Mouse (Mus musculus) megakaryocyte, embryonic 14.5 days (primary cell): ENCODE measurements around the gene Olfr116. TPM values are rescaled to one million over a fixed set of nuclear protein-coding genes. Genes with fewer than 3 reads are reported as not detected.

Experiments
- H3K27me3 ChIP-seq: replicated peaks from 2 replicates; pipeline ENCODE3; 2012; ENCODE audit warnings: inconsistent platforms
- H3K36me3 ChIP-seq: replicated peaks from 2 replicates; pipeline ENCODE3; 2012; ENCODE audit warnings: low read length, inconsistent platforms, mixed read lengths
- H3K4me1 ChIP-seq: 2 replicates; pipeline ENCODE4 v1.6.1; 2012; ENCODE audit warnings: inconsistent platforms
- H3K4me3 ChIP-seq: replicated peaks from 2 replicates; pipeline ENCODE3; 2012; ENCODE audit warnings: moderate library complexity, mild to moderate bottlenecking, inconsistent platforms
- H3K9me3 ChIP-seq: 2 replicates; pipeline ENCODE4 v1.6.1; 2012; ENCODE audit warnings: inconsistent platforms
- FLI1 ChIP-seq: IDR thresholded peaks from 2 replicates; pipeline ENCODE4 v1.6.1; 2012; ENCODE audit warnings: low read length, inconsistent platforms, mixed read lengths
- GATA1 ChIP-seq: IDR thresholded peaks from 3 replicates; pipeline ENCODE4 v1.6.1; 2012; ENCODE audit warnings: mixed read lengths, low read length, inconsistent platforms, borderline replicate concordance
- polyA plus RNA-seq: library from polyadenylated mRNA; stranded (reverse); fragments of >175 nt; gene quantifications from 2 replicates; pipeline ENCODE4 v1.2.3, GENCODE M21; 2012; ENCODE audit warnings: low replicate concordance; ENCODE audit not compliant: insufficient read depth

Olfr116 gene
- polyA plus RNA-seq, result not detected in 2 replicates

DNA sequence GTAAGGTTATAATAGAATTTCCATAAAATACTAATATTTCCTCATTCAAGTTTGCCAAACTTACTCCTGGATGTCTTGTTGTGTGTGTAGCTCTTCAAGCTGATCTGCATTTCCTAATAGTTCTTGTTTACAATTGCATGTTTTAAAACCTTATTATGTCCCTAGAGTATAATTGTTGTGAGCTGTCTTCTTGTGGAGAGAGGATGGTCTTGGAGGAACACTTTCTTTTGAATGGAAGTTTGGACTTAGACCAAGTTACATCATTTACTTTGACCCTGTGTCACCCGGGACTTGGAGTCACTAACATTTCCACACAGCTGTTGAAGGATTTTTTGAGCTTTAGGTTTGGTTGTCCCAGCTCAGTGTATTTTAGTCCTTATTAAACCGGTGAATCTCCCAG lies at the start of gene Olfr116, which contains the start of gene Olfr115:
Olfr116 (minus strand) TSS at position 191 of the 400 bp plus-strand sequence.
Olfr115 (minus strand) TSS at position 101 of the 400 bp plus-strand sequence.
- H3K4me1 ChIP-seq, result no peaks in the 10 kb centered on the region
- TF ChIP-seq GATA1 (no peak), FLI1 (no peak)

GRCm38 (mm10) chr17:37666688-37667087 lies 39.7 kb upstream of the Olfr116 start, which contains the start of gene Olfr118:
Gene Olfr118, plus strand, starts transcription at chr17:37666988.
- no peaks in the 10 kb centered on the region for H3K9me3 ChIP-seq
- TF ChIP-seq GATA1 (no peak), FLI1 (no peak)
- H3K27me3 ChIP-seq, result no peaks in the 10 kb centered on the region
- no peaks in the 10 kb centered on the region for H3K4me1 ChIP-seq
- H3K4me3 ChIP-seq, result no peak within 1 kb of the TSS
- H3K36me3 ChIP-seq, result no peaks in the 10 kb centered on the region

More for the DNA sequence above, at the start of gene Olfr116, which contains the start of gene Olfr115:
- Histone ChIP-seq H3K27me3 (no peaks in the 10 kb centered on the region), H3K4me3 (no peak within 1 kb of the TSS), H3K36me3 (no peaks in the 10 kb centered on the region), H3K9me3 (peaks cover 6% of the 10 kb centered on the region)

DNA sequence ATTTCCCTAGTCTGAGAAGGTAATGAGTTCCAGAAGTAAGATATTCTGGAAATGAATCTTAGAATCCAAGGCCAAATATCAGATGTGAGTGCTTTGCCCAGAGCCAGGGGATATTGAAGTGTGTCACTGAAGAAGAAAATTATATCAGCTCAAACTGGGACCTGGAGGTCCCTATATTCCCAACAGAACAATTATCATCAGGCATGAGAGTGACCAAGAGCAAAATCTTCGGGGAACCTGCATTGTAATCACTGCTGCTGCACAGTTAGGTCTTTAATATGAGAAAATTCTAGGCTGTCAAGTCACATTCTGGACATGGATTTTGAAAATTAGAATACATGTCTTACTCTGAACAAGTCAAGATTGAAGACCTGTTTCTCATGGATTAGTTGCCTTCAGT lies 36.7 kb upstream of the Olfr116 start, which contains the start of gene Olfr117:
Olfr117 (minus strand) TSS at position 101 of the 400 bp plus-strand sequence.
- no peaks in the 10 kb centered on the region for H3K36me3 ChIP-seq
- no peaks in the 10 kb centered on the region for H3K9me3 ChIP-seq
- no peak within 1 kb of the TSS for H3K4me3 ChIP-seq
- H3K27me3 ChIP-seq, result no peaks in the 10 kb centered on the region
- no peaks in the 10 kb centered on the region for H3K4me1 ChIP-seq
- TF ChIP-seq FLI1 (no peak), GATA1 (no peak)

DNA sequence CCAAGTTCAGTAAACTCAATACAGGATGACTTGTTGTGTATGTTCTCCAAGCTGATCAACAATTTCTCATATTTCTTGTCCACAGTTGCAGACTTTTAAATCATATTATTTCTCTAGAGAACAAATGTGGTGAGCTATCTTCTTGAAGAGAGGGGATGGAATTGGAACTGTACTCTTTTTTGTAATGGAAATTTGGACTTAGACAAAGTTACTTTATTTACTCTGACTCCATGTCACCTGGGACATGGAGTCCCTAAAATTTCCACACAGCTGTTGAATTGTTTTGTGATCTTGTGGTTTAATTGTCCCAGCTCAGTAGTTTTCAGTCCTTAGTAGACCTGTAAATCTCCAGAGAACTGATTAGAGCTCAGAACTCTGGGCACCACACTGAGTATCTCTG lies 34.4 kb downstream of the Olfr116 start, which contains the start of gene Olfr114:
Olfr114 (minus strand) TSS at position 101 of the 400 bp plus-strand sequence.
- TF ChIP-seq FLI1 (no peak), GATA1 (no peak)
- H3K36me3 ChIP-seq, result no peaks in the 10 kb centered on the region
- no peak within 1 kb of the TSS for H3K4me3 ChIP-seq
- H3K4me1 ChIP-seq, result no peaks in the 10 kb centered on the region
- no peaks in the 10 kb centered on the region for H3K27me3 ChIP-seq
- H3K9me3 ChIP-seq, result 0 out of 2 replicates have a peak, but pooled peaks cover 4% of the 10 kb centered on the region

DNA sequence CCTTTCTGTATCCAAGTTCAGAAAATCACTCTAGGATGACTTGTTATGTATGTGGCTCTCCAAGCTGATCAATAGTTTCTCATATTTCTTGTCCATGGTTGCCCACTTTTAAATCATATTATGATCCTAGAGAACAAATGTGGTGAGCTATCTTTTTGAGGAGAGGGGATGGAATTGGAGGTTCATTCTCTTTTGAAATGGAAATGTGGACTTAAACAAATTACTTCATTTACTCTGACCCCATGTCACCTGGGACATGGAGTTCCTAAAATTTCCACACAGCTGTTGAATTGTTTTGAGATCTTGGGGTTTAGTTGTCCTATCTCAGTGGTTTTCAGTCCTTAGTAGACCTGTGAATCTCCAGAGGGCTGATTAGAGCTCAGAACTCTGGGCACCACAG lies 49.4 kb downstream of the Olfr116 start, which contains the start of gene Olfr113:
Olfr113 (minus strand) TSS at position 101 of the 400 bp plus-strand sequence.
- H3K4me3 ChIP-seq, result no peak within 1 kb of the TSS
- H3K9me3 ChIP-seq, result no peaks in the 10 kb centered on the region; the same call in 1 of the 2 replicates
- TF ChIP-seq FLI1 (no peak), GATA1 (no peak)
- H3K4me1 ChIP-seq, result no peaks in the 10 kb centered on the region
- H3K36me3 ChIP-seq, result no peaks in the 10 kb centered on the region
- no peaks in the 10 kb centered on the region for H3K27me3 ChIP-seq

Other genes with a start within 250 kb of the Olfr116 start
- not detected in 2 replicates for gene Olfr105-ps, start 248.2 kb downstream of the Olfr116 start, polyA plus RNA-seq
- gene Olfr106-ps, start 236.8 kb downstream of the Olfr116 start, polyA plus RNA-seq, result not detected in 2 replicates
- gene Olfr107, start 228.0 kb downstream of the Olfr116 start, polyA plus RNA-seq, result not detected in 2 replicates
- gene Olfr108, start 181.7 kb downstream of the Olfr116 start, polyA plus RNA-seq, result not detected in 2 replicates
- not detected in 2 replicates for gene Olfr109, start 168.3 kb downstream of the Olfr116 start, polyA plus RNA-seq
- gene H2-M2, start 143.6 kb downstream of the Olfr116 start, polyA plus RNA-seq, result 0.08 TPM in 1 of 2 replicates, not detected in the other
- gene Olfr110, start 134.7 kb downstream of the Olfr116 start, polyA plus RNA-seq, result not detected in 2 replicates
- gene Olfr111, start 119.2 kb downstream of the Olfr116 start, polyA plus RNA-seq, result not detected in 2 replicates
- gene Olfr112, start 57.7 kb downstream of the Olfr116 start, polyA plus RNA-seq, result not detected in 2 replicates
- gene Olfr113, start 49.5 kb downstream of the Olfr116 start, polyA plus RNA-seq, result not detected in 2 replicates
- gene Olfr114, start 34.5 kb downstream of the Olfr116 start, polyA plus RNA-seq, result not detected in 2 replicates
- gene Olfr115, start 90 bp downstream of the Olfr116 start, polyA plus RNA-seq, result not detected in 2 replicates
- not detected in 2 replicates for gene Olfr117, start 36.6 kb upstream of the Olfr116 start, polyA plus RNA-seq
- gene Olfr118, start 39.8 kb upstream of the Olfr116 start, polyA plus RNA-seq, result not detected in 2 replicates
- gene Olfr119, start 69.4 kb upstream of the Olfr116 start, polyA plus RNA-seq, result not detected in 2 replicates
- gene Olfr120, start 94.6 kb upstream of the Olfr116 start, polyA plus RNA-seq, result not detected in 2 replicates
- gene Olfr121, start 121.7 kb upstream of the Olfr116 start, polyA plus RNA-seq, result not detected in 2 replicates
- not detected in 2 replicates for gene Olfr122, start 141.4 kb upstream of the Olfr116 start, polyA plus RNA-seq
- gene Olfr123, start 166.3 kb upstream of the Olfr116 start, polyA plus RNA-seq, result not detected in 2 replicates
- gene Olfr124, start 172.7 kb upstream of the Olfr116 start, polyA plus RNA-seq, result not detected in 2 replicates
- gene Olfr125, start 205.8 kb upstream of the Olfr116 start, polyA plus RNA-seq, result not detected in 2 replicates
- not detected in 2 replicates for gene Olfr126, start 220.3 kb upstream of the Olfr116 start, polyA plus RNA-seq